Mouse (Mus musculus): ENCODE data around the gene Nus1. TPM values are rescaled to one million over a fixed set of nuclear protein-coding genes. Genes with fewer than 3 reads are reported as not detected.

The Nus1 gene
- polyA plus RNA-seq, 1 experiment = 74.9 TPM

GRCm38 (mm10) chr10:52383522-52383921 is 33.8 kb upstream of the Nus1 start:
- TF ChIP-seq POLR2A (IDR thresholded peaks at IDR 0.05; ENCODE audit: low read depth, low read length) (no peak), CTCF (IDR thresholded peaks at IDR 0.05; ENCODE audit: borderline replicate concordance, insufficient read depth, low read length) (no peak)
- Histone ChIP-seq H3K27ac (ENCODE audit: insufficient read depth, low read length) (peak overlapping the region; percentile 74; the same call in 1 of the 2 replicates), H3K4me1 (ENCODE audit: control insufficient read depth, insufficient read depth, low read length) (peaks cover 4% of the 10 kb centered on the region; the same call in 1 of the 2 replicates), H3K4me3 (ENCODE audit: insufficient read depth, low read length) (0 out of 2 replicates have a peak overlapping the region, but pooled peaks have one; percentile 67)

GRCm38 (mm10) chr10:52384823-52385610 is 32.3 kb upstream of the Nus1 start:
- TF ChIP-seq POLR2A (IDR thresholded peaks at IDR 0.05; ENCODE audit: low read depth, low read length) (no peak), CTCF (IDR thresholded peaks at IDR 0.05; ENCODE audit: borderline replicate concordance, insufficient read depth, low read length) (peak; percentile 58; the same call in 1 of the 2 replicates)
- no peak overlapping the region for H3K27ac ChIP-seq (ENCODE audit: insufficient read depth, low read length)
- H3K4me1 ChIP-seq (ENCODE audit: control insufficient read depth, insufficient read depth, low read length) = peaks cover 4% of the 10 kb centered on the region; the same call in 1 of the 2 replicates
- H3K4me3 ChIP-seq (ENCODE audit: insufficient read depth, low read length) = no peak overlapping the region

- H3K4me1 ChIP-seq (ENCODE audit: control insufficient read depth, insufficient read depth, low read length) = peaks cover 4% of the 10 kb centered on the region; the same call in 1 of the 2 replicates
- no peak for TF ChIP-seq POLR2A (IDR thresholded peaks at IDR 0.05; ENCODE audit: low read depth, low read length)
- H3K27ac ChIP-seq (ENCODE audit: insufficient read depth, low read length) = no peak overlapping the region
- no peak overlapping the region for H3K4me3 ChIP-seq (ENCODE audit: insufficient read depth, low read length)
Observed at GRCm38 (mm10) chr10:52387192-52387591, 30.2 kb upstream of the Nus1 start.

- no peak within 1 kb of the TSS for H3K4me3 ChIP-seq (ENCODE audit: insufficient read depth, low read length)
- TF ChIP-seq POLR2A (IDR thresholded peaks at IDR 0.05; ENCODE audit: low read depth, low read length) (no peak), CTCF (IDR thresholded peaks at IDR 0.05; ENCODE audit: borderline replicate concordance, insufficient read depth, low read length) (no peak)
- H3K4me1 ChIP-seq (ENCODE audit: control insufficient read depth, insufficient read depth, low read length) = no peaks in the 10 kb centered on the region
- H3K27ac ChIP-seq (ENCODE audit: insufficient read depth, low read length) = no peak within 1 kb of the TSS
Observed at GRCm38 (mm10) chr10:52388922-52389430, 28.4 kb upstream of the Nus1 start, which contains the start of gene Nepn. Nepn (plus strand) TSS chr10:52388972.

- H3K4me3 ChIP-seq (ENCODE audit: insufficient read depth, low read length) = no peak overlapping the region
- H3K4me1 ChIP-seq (ENCODE audit: control insufficient read depth, insufficient read depth, low read length) = no peaks in the 10 kb centered on the region
- no peak for TF ChIP-seq POLR2A (IDR thresholded peaks at IDR 0.05; ENCODE audit: low read depth, low read length)
- TF ChIP-seq CTCF (IDR thresholded peaks at IDR 0.05; ENCODE audit: borderline replicate concordance, insufficient read depth, low read length) = no peak
- no peak overlapping the region for H3K27ac ChIP-seq (ENCODE audit: insufficient read depth, low read length)
Observed at GRCm38 (mm10) chr10:52389438-52389837, 27.9 kb upstream of the Nus1 start.

GRCm38 (mm10) chr10:52391208-52391607 is 26.1 kb upstream of the Nus1 start:
- Histone ChIP-seq H3K4me1 (ENCODE audit: control insufficient read depth, insufficient read depth, low read length) (no peaks in the 10 kb centered on the region), H3K27ac (ENCODE audit: insufficient read depth, low read length) (no peak overlapping the region), H3K4me3 (ENCODE audit: insufficient read depth, low read length) (no peak overlapping the region)
- TF ChIP-seq POLR2A (IDR thresholded peaks at IDR 0.05; ENCODE audit: low read depth, low read length) (no peak), CTCF (IDR thresholded peaks at IDR 0.05; ENCODE audit: borderline replicate concordance, insufficient read depth, low read length) (no peak)

- no peak for TF ChIP-seq POLR2A (IDR thresholded peaks at IDR 0.05; ENCODE audit: low read depth, low read length)
- TF ChIP-seq CTCF (IDR thresholded peaks at IDR 0.05; ENCODE audit: borderline replicate concordance, insufficient read depth, low read length) = no peak
- H3K4me1 ChIP-seq (ENCODE audit: control insufficient read depth, insufficient read depth, low read length) = 0 out of 2 replicates have a peak, but pooled peaks cover 3% of the 10 kb centered on the region
- H3K4me3 ChIP-seq (ENCODE audit: insufficient read depth, low read length) = no peak overlapping the region
- H3K27ac ChIP-seq (ENCODE audit: insufficient read depth, low read length) = no peak overlapping the region
Observed at GRCm38 (mm10) chr10:52396647-52397046, 20.7 kb upstream of the Nus1 start.

- no peak overlapping the region for H3K4me3 ChIP-seq (ENCODE audit: insufficient read depth, low read length)
- 0 out of 2 replicates have a peak, but pooled peaks cover 3% of the 10 kb centered on the region for H3K4me1 ChIP-seq (ENCODE audit: control insufficient read depth, insufficient read depth, low read length)
- TF ChIP-seq POLR2A (IDR thresholded peaks at IDR 0.05; ENCODE audit: low read depth, low read length) (no peak), CTCF (IDR thresholded peaks at IDR 0.05; ENCODE audit: borderline replicate concordance, insufficient read depth, low read length) (no peak)
- H3K27ac ChIP-seq (ENCODE audit: insufficient read depth, low read length) = peak overlapping the region; percentile 83; the same call in 1 of the 2 replicates
Observed at GRCm38 (mm10) chr10:52398715-52399114, 18.6 kb upstream of the Nus1 start.

- no peak for TF ChIP-seq CTCF (IDR thresholded peaks at IDR 0.05; ENCODE audit: borderline replicate concordance, insufficient read depth, low read length)
- TF ChIP-seq POLR2A (IDR thresholded peaks at IDR 0.05; ENCODE audit: low read depth, low read length) = no peak
- Histone ChIP-seq H3K4me1 (ENCODE audit: control insufficient read depth, insufficient read depth, low read length) (0 out of 2 replicates have a peak, but pooled peaks cover 3% of the 10 kb centered on the region), H3K27ac (ENCODE audit: insufficient read depth, low read length) (no peak overlapping the region), H3K4me3 (ENCODE audit: insufficient read depth, low read length) (no peak overlapping the region)
Observed at GRCm38 (mm10) chr10:52399722-52400121, 17.6 kb upstream of the Nus1 start.

- Histone ChIP-seq H3K4me3 (ENCODE audit: insufficient read depth, low read length) (no peak overlapping the region), H3K27ac (ENCODE audit: insufficient read depth, low read length) (no peak overlapping the region), H3K4me1 (ENCODE audit: control insufficient read depth, insufficient read depth, low read length) (no peaks in the 10 kb centered on the region)
- TF ChIP-seq CTCF (IDR thresholded peaks at IDR 0.05; ENCODE audit: borderline replicate concordance, insufficient read depth, low read length) (no peak), POLR2A (IDR thresholded peaks at IDR 0.05; ENCODE audit: low read depth, low read length) (no peak)
Observed at GRCm38 (mm10) chr10:52405160-52405559, 12.2 kb upstream of the Nus1 start.

Data from embryonic fibroblast, embryonic 13.5 days (primary cell).